Mouse (Mus musculus): ENCODE data around the gene Cldn18.

Gene Cldn18

DNA sequence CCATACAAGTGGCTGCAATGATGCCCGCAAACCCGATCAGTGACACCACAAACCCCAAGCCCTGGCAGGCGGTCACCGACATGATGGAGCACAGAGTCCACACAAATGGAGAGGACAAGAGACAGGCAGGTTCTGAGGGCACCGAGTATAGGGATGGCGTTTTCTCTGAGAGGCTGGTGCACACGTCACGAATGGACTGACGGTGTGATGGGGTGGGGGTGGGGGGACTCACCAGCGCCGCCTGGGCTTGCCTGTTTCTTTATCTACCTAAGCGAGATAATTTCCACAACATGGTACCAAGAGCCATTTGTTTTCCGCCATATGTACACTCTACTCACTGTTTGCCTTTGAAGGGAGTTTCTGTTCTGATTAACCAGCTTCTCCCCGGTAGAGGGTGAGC is at the start of gene Cldn18:
Gene Cldn18, minus strand, starts transcription at position 134 of the 400 bp plus-strand sequence.
- DNase-seq (ENCODE audit: low read depth), result no peak

DNA sequence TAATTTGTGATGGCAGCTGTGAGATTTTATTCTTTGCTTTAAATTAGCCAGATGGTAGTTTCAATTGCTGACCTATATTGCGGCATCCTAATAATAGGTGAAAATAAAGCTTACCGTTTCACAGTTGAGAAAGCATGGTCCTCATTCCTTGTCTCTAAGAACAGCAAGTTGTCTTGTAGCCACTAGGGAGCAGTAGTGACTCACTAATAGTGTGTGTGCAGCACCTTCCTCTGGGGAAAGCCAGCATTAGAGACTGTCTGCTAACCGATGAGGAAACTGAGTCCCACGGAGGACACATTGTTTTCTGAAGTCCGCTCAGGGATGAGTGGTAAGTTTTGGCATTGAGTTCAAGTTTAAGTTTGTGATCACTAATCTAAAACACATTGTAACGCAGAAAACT is 46.5 kb upstream of the Cldn18 start:
- DNase-seq (ENCODE audit: low read depth), result peak; percentile 60

DNA sequence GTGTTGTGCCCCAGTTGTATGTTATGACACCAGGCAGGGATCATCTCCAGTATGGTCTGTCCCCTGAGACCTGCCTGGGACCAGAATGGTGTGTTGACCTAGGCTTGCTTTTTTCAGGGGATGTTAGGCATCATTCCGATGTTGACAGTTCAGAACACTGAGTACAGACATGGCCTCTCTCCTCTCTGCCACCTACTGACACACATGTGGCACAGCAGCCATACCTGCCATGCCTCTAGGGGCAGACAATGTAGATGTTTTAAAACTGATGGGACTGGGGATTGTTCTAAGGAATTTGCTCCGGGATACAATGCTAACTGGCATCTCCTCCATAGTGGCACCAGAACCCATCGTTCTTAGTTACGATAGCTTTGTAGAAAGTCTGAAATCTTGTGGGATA is 33.2 kb upstream of the Cldn18 start:
- no peak for DNase-seq (ENCODE audit: low read depth)

DNA sequence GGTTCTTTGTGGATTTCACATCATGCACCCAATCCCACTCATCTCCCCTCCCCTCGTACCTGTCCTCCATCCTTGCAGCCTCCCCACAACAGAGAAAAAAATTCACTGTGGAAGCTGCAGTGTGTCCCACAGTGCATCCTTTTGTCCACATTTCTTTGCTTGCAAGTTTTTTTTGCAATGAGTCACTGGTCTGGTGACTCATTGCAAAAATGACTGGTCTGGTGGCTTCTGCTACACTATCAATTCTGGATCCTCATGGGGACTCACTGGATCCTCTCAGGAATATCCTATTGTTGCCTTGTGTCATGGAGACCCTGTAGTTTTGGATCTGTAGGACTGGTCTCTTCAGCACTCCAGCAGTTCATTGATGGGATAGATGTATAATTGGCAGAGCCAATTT is 31.2 kb upstream of the Cldn18 start:
- peak; percentile 26 for DNase-seq (ENCODE audit: low read depth)

DNA sequence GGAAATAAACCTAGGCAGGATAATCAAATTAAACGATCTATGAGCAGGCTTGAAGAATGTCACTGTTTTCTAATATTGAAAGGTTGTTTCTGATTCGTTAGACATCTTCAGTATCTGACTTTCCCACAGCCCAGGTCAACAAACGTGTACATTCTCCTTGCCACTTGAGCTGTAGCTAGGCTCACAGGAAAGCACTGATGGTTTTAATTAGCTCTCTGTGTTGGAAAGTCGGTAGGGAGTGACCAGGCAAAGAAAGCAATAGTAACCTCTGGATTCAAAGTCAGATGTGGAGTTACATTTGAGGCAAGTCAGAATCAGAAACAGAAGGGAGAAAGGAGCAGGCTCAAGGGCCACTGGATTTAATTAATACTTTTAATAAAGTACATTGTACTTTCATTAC is 30.7 kb upstream of the Cldn18 start:
- DNase-seq (ENCODE audit: low read depth), result peak; percentile 5

DNA sequence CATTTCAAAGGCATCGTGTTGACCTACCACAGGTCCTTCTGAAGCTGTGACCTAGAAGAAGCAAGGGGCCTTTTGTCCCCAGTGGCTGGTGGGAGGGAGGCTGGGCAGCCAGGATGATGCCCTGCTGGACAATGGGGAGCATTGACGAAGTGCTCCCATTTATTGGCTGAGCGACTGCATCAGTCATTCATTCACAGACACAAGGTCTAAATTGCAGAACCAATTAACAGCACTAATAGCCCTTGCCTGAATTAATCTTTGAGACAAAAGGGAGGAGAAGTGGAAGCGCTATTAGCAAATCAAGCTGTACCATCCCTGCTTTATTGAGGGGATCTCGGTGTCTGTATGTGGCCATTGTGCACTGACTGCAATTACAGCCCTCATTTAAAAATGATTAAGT is 27.5 kb upstream of the Cldn18 start:
- DNase-seq (ENCODE audit: low read depth), result no peak

DNA sequence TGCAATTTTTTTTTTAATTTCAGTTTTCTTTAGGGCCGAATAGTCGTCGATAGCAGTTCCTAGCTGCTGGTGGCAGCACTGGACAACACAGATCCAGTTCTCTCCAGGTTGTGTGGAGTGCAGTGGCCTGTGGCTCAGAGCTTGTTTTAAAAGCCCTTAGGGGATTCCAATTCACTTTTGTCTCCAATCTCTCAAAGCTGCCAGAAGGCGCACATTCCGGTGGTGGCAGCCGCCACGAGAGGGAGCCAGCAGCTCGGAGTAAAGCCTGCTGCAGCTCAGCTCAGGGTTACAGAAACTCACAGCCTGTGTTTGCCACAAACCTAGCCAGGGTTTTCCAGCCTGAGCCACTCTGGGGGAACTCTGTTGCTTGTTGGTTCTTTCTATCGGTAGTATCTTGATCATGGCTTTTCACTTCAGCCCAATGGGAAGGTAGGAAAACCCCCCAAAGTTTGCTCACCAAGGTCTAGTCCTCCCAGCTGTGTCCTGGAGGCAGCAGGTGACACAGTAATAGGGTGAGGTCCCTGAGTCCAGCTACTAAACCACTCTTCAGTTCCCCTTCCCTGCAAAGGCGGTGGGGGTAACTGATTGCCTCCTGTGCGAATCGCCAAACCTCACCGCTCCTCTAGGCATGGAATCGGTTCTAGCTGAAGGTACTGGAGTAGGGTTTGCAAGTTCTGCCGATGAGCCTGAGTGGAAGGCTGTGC is 13.0 kb upstream of the Cldn18 start:
- DNase-seq (ENCODE audit: low read depth), result peak; percentile 90

DNA sequence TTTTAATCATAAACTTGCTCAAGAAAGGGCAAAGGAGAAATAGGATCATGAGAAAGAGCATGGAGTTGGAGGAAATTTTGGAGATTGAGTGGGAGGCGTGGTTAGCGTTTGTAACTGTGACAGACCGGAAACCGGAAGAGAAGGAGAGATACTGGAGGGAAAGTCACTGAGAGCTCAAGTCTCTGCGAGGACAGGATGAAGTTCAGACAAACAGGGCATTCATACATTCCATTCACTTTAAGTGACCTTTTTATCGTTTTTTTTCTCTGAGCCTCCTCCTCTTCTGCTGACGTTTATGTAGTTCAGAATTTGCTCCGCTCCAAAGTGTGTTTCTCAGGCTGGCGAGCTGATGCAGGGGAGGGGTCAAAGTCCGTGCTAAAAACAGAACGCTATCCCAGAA is 10.8 kb upstream of the Cldn18 start:
- DNase-seq (ENCODE audit: low read depth), result no peak

DNA sequence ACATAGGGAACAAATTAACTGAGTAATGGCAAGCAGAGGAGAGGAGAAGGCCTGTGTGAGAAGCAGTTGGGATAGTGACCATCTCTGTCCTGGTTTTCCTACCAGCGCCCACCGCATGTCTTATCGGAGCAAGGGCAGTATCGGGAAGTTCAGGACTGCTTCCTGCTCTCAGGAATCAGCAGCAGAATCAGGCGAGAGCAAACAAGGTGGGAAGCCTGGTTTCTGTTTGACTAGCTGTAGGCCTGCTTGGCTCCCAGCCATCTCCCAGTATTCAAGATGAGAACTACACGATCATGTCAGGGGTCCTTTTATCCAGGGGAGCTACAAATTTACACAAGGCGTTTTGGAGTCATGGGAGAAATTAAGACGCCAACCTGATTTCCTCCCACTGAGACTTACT is 8.2 kb upstream of the Cldn18 start:
- no peak for DNase-seq (ENCODE audit: low read depth)

DNA sequence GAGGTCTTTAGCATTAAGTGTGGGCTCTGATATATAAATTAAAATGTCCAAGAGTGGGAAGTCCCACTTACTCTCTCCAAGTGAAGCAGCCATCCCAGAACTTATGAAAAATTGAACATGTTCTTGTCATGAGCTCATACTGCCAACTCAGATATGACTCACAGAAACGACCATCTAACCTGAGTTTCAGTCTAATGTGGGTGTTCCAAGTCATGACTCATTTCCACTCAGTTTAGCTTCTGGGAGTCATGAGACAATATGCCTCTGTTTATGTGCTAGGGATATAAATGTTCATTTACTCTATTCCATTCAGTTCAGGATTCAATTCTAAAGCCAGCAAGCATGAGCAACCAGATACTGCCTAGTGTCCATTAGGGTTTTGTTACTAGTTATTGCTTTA is 2.9 kb upstream of the Cldn18 start:
- peak; percentile 87 for DNase-seq (ENCODE audit: low read depth)

DNA sequence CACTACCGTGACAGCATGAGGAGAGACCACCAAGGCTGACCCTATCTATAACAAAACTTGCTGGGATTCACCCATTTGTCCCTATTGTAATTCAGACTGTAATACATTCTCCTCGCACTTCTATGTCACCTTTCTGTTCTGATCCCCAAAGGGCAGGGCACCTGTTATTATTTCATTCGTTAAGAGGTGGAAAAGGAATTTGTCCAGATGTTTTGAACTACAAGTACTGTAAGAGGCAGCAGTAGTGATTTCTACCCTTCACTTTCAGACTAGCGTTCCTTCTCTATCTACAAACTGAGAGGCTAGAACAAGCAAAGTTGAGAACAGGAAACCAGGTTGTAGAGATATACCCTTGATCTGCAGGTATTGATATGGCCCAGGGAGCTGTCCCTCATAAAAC is 6.8 kb downstream of the Cldn18 start:
- no peak for DNase-seq (ENCODE audit: low read depth)

DNA sequence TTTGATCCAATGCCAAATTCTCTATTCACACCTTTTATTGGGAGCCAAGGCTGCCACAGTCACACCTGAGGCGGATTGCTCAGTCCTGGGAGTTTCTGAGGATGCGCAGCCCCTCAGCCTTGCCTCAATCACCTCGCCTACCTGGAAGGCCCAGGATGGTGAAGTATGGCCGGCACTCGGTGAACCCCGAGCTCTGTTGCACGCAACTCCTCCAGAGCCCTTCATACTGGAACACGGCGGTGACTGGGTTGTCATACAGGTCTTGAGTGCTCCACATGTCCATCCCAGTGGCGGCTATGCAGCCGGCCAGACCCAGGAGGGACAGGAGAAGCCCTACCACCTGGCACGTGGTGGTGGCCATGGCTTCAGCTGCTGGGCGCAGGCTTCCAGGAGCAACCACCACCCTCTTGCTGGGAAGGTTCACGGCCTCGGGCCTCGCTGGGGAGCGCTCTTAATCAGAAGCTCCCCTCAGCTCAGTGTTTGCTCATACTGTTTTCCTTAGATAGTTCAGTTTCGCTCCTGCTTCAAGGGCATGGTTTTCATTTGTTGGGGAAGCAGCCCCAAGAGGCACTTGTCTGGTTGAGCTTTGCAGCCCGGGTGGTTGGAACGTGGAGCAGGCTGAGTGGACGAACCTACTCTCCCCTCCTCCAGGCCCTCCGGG is 7.3 kb downstream of the Cldn18 start:
- DNase-seq (ENCODE audit: low read depth), result no peak

DNA sequence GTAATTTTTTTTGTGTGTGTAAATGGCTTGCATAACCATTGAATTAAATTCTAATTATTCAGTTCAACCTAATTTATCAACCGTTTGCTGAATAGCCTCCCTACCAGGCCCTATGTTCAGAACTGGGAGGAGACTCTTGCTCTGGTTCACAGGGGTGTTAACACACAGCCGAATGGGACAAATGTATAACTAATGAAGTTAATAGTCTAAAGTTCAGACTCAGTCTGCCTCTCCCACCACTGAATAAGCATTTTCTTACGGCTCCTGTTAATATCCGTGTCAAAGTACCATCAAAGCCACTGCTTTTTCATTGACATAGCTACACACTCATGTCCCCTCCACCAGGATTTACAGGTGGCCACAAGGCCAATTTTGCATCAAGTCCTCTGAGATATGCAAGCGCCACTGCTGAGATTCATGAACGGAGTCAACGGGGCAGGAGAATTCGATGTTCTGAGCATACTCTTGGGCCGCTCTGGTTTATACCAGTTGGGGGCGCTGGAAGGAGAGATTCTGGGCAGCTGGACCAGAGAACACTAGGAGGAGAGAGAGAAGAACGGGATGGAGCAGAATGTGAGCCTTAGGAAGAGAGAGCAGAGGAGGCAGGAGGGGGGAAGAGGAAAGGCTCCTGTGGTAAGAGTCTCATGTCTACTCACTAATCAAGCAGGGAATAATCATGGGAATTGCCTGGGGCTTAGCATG is 9.5 kb downstream of the Cldn18 start:
- DNase-seq (ENCODE audit: low read depth), result no peak

DNA sequence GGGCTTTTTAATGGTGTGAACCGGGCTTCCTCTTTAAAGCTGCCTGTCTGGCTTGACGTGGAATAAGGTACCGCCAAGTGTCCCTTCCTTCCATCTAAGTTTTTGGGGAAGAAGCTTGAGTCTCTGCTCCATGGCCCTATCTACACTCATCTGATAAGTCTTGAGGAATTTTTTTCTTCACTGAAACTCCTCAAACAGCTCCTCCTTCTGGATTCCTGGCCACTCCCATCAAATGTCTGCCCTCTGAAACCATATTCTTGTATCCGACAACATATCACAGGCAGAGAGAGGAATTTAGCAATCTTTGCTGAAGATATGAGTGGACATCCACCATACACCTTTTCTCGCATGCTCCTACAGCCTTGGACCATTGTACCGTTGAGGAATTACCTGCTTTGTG is 10.8 kb downstream of the Cldn18 start:
- no peak for DNase-seq (ENCODE audit: low read depth)

DNA sequence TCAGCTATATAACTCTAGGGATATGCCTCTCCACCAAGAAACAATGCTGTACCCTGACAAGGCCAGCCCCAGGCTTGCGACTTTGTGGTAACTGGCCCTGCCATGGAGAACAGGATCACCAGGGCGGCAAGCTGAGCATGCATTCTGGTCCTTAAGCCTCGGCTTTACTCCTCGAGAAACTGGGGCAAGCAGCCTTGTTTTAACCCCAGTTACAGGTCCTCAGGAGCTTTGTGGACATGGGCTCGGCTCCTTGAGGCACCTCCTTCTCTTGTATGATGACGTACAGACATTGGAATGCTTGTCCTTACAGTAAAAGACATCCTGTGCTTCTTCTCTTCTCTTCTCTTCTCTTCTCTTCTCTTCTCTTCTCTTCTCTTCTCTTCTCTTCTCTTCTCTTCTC is 13.4 kb downstream of the Cldn18 start:
- DNase-seq (ENCODE audit: low read depth), result no peak

DNA sequence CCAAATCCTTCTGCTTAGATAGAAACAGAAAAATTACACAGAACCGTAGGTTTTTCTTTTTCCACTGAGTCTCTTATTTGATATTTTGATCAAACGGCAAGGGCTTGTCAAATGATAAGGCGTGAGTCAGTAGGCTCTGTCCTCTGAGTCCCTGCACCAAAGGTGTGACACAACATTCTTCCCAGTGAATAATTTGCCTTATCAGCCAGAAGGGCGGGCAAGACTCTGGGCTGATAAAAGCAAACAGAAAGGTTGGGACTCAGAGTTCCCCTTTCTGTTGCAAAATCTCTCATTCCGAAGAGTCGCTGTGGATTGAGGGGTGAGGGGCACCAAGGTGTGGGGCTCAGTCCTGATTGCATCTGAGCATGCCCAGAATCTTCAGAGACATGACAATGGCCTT is 14.9 kb downstream of the Cldn18 start:
- no peak for DNase-seq (ENCODE audit: low read depth)

DNA sequence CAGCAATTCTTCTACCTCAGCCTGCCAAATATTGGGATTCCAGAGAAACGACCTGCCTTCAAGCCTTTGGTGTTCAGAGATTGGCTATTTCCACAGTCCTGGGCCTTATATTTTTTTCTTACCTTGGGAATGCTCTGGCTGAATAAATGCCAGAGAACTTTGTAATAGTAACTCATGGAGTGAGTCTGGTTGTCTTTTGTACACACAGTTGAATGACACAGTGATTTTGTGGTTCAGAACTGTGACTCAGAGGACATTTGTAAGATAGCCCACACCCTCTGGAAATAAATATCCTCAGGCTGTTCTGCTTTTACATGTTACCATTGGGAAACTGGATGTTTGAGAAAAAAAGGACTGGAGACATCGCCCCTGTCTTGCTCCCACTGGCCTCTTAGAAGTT is 15.9 kb downstream of the Cldn18 start:
- peak; percentile 75 for DNase-seq (ENCODE audit: low read depth)

DNA sequence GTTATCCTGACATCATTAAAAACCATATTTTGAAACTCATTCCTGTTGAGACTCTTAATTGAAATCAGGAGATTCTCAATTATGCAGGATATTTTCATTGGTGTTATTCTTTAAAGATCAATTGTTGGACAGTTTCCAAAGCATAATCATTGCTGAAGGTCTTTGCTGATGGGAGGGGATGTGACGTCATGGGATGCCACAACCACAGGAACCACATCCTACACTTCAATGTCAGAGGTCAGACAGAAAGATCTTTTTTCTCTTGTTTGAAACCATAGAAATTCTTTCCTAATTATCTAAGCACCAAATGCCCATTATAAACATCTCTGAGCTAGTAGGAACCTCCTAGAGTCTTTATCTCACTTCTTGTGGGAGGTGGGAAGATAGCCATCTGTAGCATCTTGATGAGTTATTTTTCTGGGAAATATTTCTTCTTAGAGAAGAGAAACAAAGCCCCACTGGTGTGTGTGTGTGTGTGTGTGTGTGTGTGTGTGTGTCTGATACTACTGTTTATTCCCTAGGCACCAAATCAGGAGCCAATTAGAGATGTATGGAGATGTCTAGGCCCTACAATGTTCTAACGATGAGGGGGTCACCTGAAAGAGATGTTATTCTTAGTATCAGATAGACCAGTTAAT is 17.2 kb downstream of the Cldn18 start:
- no peak for DNase-seq (ENCODE audit: low read depth)

DNA sequence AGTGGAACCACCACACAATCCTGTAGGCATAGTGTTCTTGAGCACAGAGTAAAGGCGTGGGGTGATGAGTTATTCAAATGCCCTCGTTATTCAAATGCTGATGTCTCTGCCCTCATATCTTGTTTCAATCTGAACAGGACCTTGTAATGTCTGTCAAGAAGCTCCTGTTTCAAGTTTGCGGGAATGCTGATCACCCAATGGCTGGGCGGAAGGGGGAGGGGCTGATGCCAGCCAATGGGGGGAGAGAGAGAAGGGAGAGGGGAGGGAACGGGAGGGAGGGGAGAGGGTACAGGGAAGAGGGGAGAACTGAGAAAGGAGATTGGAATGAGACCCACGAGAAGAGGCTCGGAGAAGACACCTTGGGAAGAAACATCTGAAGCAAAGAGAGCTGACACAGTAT is 22.1 kb downstream of the Cldn18 start:
- no peak for DNase-seq (ENCODE audit: low read depth)

DNA sequence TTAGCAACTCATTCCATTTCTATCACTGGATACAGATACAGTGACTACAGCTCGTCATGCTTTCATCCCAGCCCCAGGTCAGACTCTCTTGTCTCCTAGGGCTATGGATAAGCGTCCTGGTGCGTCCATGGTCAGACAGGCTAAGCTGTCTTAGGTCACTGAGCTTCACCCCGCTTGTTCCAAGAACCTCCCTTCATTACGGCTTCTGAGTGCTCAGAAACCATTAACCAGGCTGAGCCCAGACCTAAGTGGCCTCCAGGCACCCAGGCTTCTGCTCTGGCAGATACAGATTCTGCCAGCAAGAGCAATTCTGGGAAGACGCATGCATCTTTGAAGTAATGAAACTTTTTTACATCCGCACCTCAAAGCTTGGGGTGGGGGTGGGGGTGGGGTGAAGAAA is 26.7 kb downstream of the Cldn18 start:
- no peak for DNase-seq (ENCODE audit: low read depth)

DNA sequence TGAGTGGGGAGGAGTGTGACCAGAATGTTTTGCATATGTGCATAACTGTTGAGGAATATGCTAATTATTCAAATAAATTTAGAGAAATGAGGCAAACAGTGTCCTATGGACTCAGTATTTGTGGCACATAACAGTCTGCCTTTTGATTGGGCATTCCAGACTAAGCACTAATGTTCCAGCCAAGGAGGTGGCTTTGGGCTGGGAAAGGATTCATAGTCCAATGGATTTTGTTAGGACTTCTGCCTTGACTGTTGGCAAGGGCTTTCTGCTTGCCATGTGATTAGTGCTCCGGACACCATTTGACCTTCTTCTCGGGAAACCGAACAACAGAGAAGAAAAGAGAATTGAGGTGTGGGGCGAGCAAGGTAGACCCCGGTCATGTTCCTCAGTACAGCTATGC is 27.3 kb downstream of the Cldn18 start:
- no peak for DNase-seq (ENCODE audit: low read depth)

DNA sequence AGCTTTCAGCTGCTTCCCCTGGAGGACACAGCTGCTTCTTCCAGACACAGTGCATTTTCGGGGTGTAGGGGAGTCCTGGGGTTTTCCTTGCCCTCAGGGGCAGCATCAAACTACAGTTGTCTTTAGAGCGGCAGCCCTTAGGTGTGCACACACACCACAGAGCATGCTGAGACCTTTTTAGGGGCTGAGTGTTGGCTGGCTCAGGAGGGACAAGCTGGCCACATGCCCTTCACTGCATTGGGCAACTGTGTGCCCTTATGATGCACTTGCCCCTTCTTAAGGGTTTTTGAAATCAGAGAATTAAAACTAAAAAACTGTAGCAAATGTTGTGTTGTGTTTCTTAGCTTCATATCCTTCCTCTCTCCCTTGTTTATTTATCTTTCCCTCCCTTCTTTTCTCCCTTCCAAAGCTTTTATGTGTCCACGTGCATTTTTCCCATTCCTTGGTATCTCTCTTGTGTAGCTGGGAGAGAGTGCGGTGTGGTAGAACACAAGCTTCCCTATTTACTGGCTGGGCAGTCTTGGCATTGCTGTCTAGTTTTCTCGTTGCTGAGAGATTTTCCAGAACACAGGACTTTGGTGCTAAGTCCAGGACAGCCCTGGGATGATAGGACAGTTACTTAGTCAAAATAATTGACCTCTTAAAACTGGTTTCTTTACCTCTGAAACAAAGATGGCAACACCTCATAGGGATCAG is 31.4 kb downstream of the Cldn18 start:
- no peak for DNase-seq (ENCODE audit: low read depth)

All from NIH3T3 (cell line).